Mouse (Mus musculus) MEL (cell line): ENCODE results near the gene Loxl1. TPM values are rescaled to one million over a fixed set of nuclear protein-coding genes. Genes with fewer than 3 reads are reported as not detected.

Source experiments
- DNase-seq: peaks from one replicate; pipeline ENCODE4 v3.0.0; 2011; ENCODE audit warnings: low read depth, low spot score
- H3K27ac ChIP-seq: 2 replicates; pipeline ENCODE4 v1.5.1; 2012; ENCODE audit warnings: low read depth, mild to moderate bottlenecking, control low read depth, low read length, moderate library complexity; ENCODE audit not compliant: control insufficient read depth
- H3K27me3 ChIP-seq, 2 experiments: fragments of 150-350 bp in 1 of 2; sonication (generic) in 1 of 2; 2 replicates each; pipeline ENCODE4 v1.6.1; 2012; ENCODE audit warnings: low read length in 2 of 2, mild to moderate bottlenecking in 2 of 2, improper control_type of control experiment in 1 of 2, moderate library complexity in 1 of 2; ENCODE audit not compliant: insufficient read depth in 2 of 2, control insufficient read depth in 1 of 2
- H3K36me3 ChIP-seq, 2 experiments: 2 replicates each; pipeline ENCODE4 v1.6.1; 2012 to 2014; ENCODE audit warnings: low read length in 2 of 2, improper control_type of control experiment in 1 of 2, inconsistent platforms in 1 of 2, mild to moderate bottlenecking in 1 of 2; ENCODE audit not compliant: insufficient read depth in 2 of 2, control insufficient read depth in 1 of 2
- H3K4me1 ChIP-seq, 2 experiments: fragments of 150-350 bp in 1 of 2; sonication (generic) in 1 of 2; 2 replicates each; pipeline ENCODE4 v1.6.1; 2012; ENCODE audit warnings: low read length in 2 of 2, improper control_type of control experiment in 1 of 2, mild to moderate bottlenecking in 1 of 2; ENCODE audit not compliant: insufficient read depth in 2 of 2, control insufficient read depth in 1 of 2
- H3K4me3 ChIP-seq, 2 experiments: fragments of 150-350 bp in 1 of 2; sonication (generic) in 1 of 2; 2 replicates each; pipeline ENCODE4 v1.5.1; 2012; ENCODE audit warnings: low read depth in 2 of 2, low read length in 2 of 2, mild to moderate bottlenecking in 2 of 2, moderate library complexity in 2 of 2, control low read depth in 1 of 2, improper control_type of control experiment in 1 of 2; ENCODE audit not compliant: control insufficient read depth in 1 of 2, insufficient read depth in 1 of 2
- H3K79me2 ChIP-seq: 2 replicates; pipeline ENCODE4 v1.6.1; 2012; ENCODE audit warnings: mild to moderate bottlenecking, low read length, moderate library complexity; ENCODE audit not compliant: control insufficient read depth, poor library complexity, insufficient read depth
- H3K9ac ChIP-seq: 2 replicates; pipeline ENCODE4 v1.6.1; 2012; ENCODE audit warnings: low read depth, mild to moderate bottlenecking, control low read depth, low read length, moderate library complexity; ENCODE audit not compliant: control insufficient read depth, poor library complexity, severe bottlenecking
- H3K9me3 ChIP-seq: fragments of 150-350 bp; sonication (generic); replicated peaks from 2 replicates; pipeline ENCODE4 v1.6.1; 2012; ENCODE audit warnings: mild to moderate bottlenecking, low read length, improper control_type of control experiment, moderate library complexity; ENCODE audit not compliant: insufficient read depth
- BHLHE40 ChIP-seq: IDR thresholded peaks from 2 replicates; pipeline ENCODE4 v1.6.1; 2012; ENCODE audit warnings: low read depth, mild to moderate bottlenecking, inconsistent platforms, low read length, improper control_type of control experiment, borderline replicate concordance
- CHD1 ChIP-seq: IDR thresholded peaks from 2 replicates; pipeline ENCODE4 v1.6.1; 2012; ENCODE audit warnings: low read depth, mild to moderate bottlenecking, inconsistent platforms, low read length, improper control_type of control experiment
- CHD2 ChIP-seq: IDR thresholded peaks from 2 replicates; pipeline ENCODE4 v1.6.1; 2011; ENCODE audit warnings: low read length, improper control_type of control experiment
- CTCF ChIP-seq, 3 experiments: IDR thresholded peaks in 2 of 3; conservative IDR thresholded peaks in 1 of 3; 2 replicates each; pipeline ENCODE4 v1.5.1; 2011 to 2012; ENCODE audit warnings: low read length in 3 of 3, low read depth in 2 of 3, mild to moderate bottlenecking in 2 of 3, improper control_type of control experiment in 1 of 3, inconsistent platforms in 1 of 3, mixed read lengths in 1 of 3, moderate library complexity in 1 of 3; ENCODE audit not compliant: control insufficient read depth in 1 of 3, insufficient read depth in 1 of 3, poor library complexity in 1 of 3, severe bottlenecking in 1 of 3
- E2F4 ChIP-seq: IDR thresholded peaks from 2 replicates; pipeline ENCODE4 v1.6.1; 2011; ENCODE audit warnings: low read depth, low read length, improper control_type of control experiment, borderline replicate concordance
- ELF1 ChIP-seq: IDR thresholded peaks from 2 replicates; pipeline ENCODE4 v1.6.1; 2014; ENCODE audit warnings: low read depth, mild to moderate bottlenecking, inconsistent platforms, low read length, improper control_type of control experiment, moderate library complexity
- ETS1 ChIP-seq: IDR thresholded peaks from 2 replicates; pipeline ENCODE4 v1.6.1; 2012; ENCODE audit warnings: low read depth, mild to moderate bottlenecking, inconsistent platforms, low read length, improper control_type of control experiment, moderate library complexity
- GATA1 ChIP-seq: IDR thresholded peaks from 2 replicates; pipeline ENCODE4 v1.6.1; 2011; ENCODE audit warnings: low read depth, low read length, improper control_type of control experiment
- HCFC1 ChIP-seq: IDR thresholded peaks from 2 replicates; pipeline ENCODE4 v1.6.1; 2012; ENCODE audit warnings: low read depth, mild to moderate bottlenecking, inconsistent platforms, low read length, improper control_type of control experiment, moderate library complexity
- JUND ChIP-seq: IDR thresholded peaks from 2 replicates; pipeline ENCODE4 v1.6.1; 2011; ENCODE audit warnings: low read depth, mild to moderate bottlenecking, improper control_type of control experiment, low read length
- MAZ ChIP-seq: IDR thresholded peaks from 2 replicates; pipeline ENCODE4 v1.6.1; 2012; ENCODE audit warnings: low read depth, mild to moderate bottlenecking, inconsistent platforms, low read length, improper control_type of control experiment
- MEF2A ChIP-seq: IDR thresholded peaks from 2 replicates; pipeline ENCODE4 v1.6.1; 2014; ENCODE audit warnings: low read depth, mild to moderate bottlenecking, inconsistent platforms, low read length, improper control_type of control experiment; ENCODE audit not compliant: poor library complexity, insufficient replicate concordance, severe bottlenecking; ENCODE audit errors: extremely low read depth
- MXI1 ChIP-seq: IDR thresholded peaks from 2 replicates; pipeline ENCODE4 v1.6.1; 2011; ENCODE audit warnings: mild to moderate bottlenecking, low read depth, low read length, improper control_type of control experiment
- MYB ChIP-seq: IDR thresholded peaks from 2 replicates; pipeline ENCODE4 v1.6.1; 2011; ENCODE audit warnings: mild to moderate bottlenecking, low read depth, low read length, improper control_type of control experiment
- NRF1 ChIP-seq: IDR thresholded peaks from 2 replicates; pipeline ENCODE4 v1.6.1; 2014; ENCODE audit warnings: low read depth, mild to moderate bottlenecking, inconsistent platforms, low read length, improper control_type of control experiment, moderate library complexity; ENCODE audit not compliant: poor library complexity, insufficient read depth, severe bottlenecking
- POLR2A ChIP-seq, 2 experiments: IDR thresholded peaks; 2 replicates each; pipeline ENCODE4 v1.6.1; 2011 to 2012; ENCODE audit warnings: low read length in 2 of 2, mild to moderate bottlenecking in 2 of 2, control low read depth in 1 of 2, improper control_type of control experiment in 1 of 2, low read depth in 1 of 2, moderate library complexity in 1 of 2; ENCODE audit not compliant: control insufficient read depth in 1 of 2, insufficient read depth in 1 of 2, poor library complexity in 1 of 2
- POLR2AphosphoS2 ChIP-seq: IDR thresholded peaks from 2 replicates; pipeline ENCODE4 v1.6.1; 2011; ENCODE audit warnings: low read length, improper control_type of control experiment
- POLR2AphosphoS5 ChIP-seq: IDR thresholded peaks from 2 replicates; pipeline ENCODE4 v1.6.1; 2012; ENCODE audit warnings: low read depth, borderline replicate concordance, mild to moderate bottlenecking, inconsistent platforms, low read length, moderate library complexity, mixed read lengths
- RAD21 ChIP-seq: IDR thresholded peaks from 2 replicates; pipeline ENCODE4 v1.6.1; 2011; ENCODE audit warnings: mild to moderate bottlenecking, low read depth, low read length, improper control_type of control experiment
- RCOR1 ChIP-seq: IDR thresholded peaks from 2 replicates; pipeline ENCODE4 v1.6.1; 2012; ENCODE audit warnings: low read depth, mild to moderate bottlenecking, inconsistent platforms, low read length, improper control_type of control experiment
- SIN3A ChIP-seq: IDR thresholded peaks from 2 replicates; pipeline ENCODE4 v1.6.1; 2012; ENCODE audit warnings: low read length, improper control_type of control experiment, inconsistent platforms
- SMC3 ChIP-seq: IDR thresholded peaks from 2 replicates; pipeline ENCODE4 v1.6.1; 2011; ENCODE audit warnings: low read depth, low read length, improper control_type of control experiment
- TAL1 ChIP-seq: IDR thresholded peaks from 2 replicates; pipeline ENCODE4 v1.6.1; 2012; ENCODE audit warnings: mild to moderate bottlenecking, inconsistent platforms, low read length, moderate library complexity, mixed read lengths
- TBP ChIP-seq: IDR thresholded peaks from 2 replicates; pipeline ENCODE4 v1.8.0; 2011; ENCODE audit warnings: low read depth, low read length, improper control_type of control experiment
- USF1 ChIP-seq: IDR thresholded peaks from 2 replicates; pipeline ENCODE4 v1.6.1; 2014; ENCODE audit warnings: low read depth, mild to moderate bottlenecking, inconsistent platforms, low read length, improper control_type of control experiment, moderate library complexity
- USF2 ChIP-seq, 2 experiments: IDR thresholded peaks; 2 replicates each; pipeline ENCODE4 v1.6.1; 2011 to 2012; ENCODE audit warnings: improper control_type of control experiment in 2 of 2, low read length in 2 of 2, borderline replicate concordance in 1 of 2, inconsistent platforms in 1 of 2, low read depth in 1 of 2, mild to moderate bottlenecking in 1 of 2; ENCODE audit not compliant: insufficient read depth in 1 of 2
- ZNF384 ChIP-seq: IDR thresholded peaks from 2 replicates; pipeline ENCODE4 v1.6.1; 2012; ENCODE audit warnings: low read depth, mild to moderate bottlenecking, inconsistent platforms, low read length, improper control_type of control experiment
- polyA plus RNA-seq, 2 experiments: library from polyadenylated mRNA; stranded (reverse) in 1 of 2; unstranded in 1 of 2; fragments of >175 nt in 1 of 2; fragments of >200 nt in 1 of 2; gene quantifications; 2 replicates each; pipeline versions ENCODE4 v1.2.1 to v1.2.4; 2012; ENCODE audit warnings: low replicate concordance in 2 of 2, low read depth in 1 of 2; ENCODE audit not compliant: insufficient read length in 2 of 2, insufficient read depth in 1 of 2, missing spikeins in 1 of 2
- total RNA-seq: library from RNA; depleted of rRNA; stranded (reverse); fragments of 300-350 nt; gene quantifications from 2 replicates; pipeline ENCODE4 v1.2.3, GENCODE M21; 2012

Loxl1 gene
- total and polyA plus RNA-seq, 3 experiments, result not detected

DNA sequence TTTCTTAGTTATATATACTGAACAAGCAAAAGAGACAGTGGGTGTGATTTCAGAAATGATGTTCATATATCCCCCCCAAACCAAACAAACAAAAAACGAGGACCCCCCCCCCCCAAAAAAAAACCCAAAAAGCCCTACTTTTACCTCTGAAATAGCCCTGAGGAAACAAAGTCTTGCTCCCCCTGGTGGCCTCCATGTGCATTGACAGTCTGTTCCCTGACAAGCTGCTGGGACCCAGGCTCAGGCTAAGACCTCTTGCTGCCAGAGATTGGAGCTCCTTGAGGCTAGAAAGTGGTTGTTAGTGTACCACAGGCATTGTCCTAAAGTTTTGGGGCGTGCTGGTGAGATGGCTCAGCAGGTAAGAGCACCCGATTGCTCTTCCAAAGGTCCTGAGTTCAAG, 31.4 kb downstream of the Loxl1 start:
- no peak overlapping the region for H3K4me3 ChIP-seq
- H3K9ac ChIP-seq, result no peak overlapping the region
- H3K4me1 ChIP-seq, result peaks cover 5 to 7% of the 10 kb centered on the region in 2 experiments
- no peak overlapping the region for H3K27ac ChIP-seq
- H3K9me3 ChIP-seq, result no peaks in the 10 kb centered on the region
- DNase-seq, result peak; percentile 67
- peaks cover 0 to 5% of the 10 kb centered on the region in 2 experiments; a peak in 3 of 4 replicates for H3K27me3 ChIP-seq
- peaks cover 0 to 12% of the 10 kb centered on the region in 2 experiments; a peak in 2 of 4 replicates for H3K36me3 ChIP-seq
- no peak for TF ChIP-seq POLR2AphosphoS5
- TF ChIP-seq ELF1, result no peak
- TF ChIP-seq CTCF (IDR thresholded peaks at IDR 0.05 in 2 of 3, conservative IDR thresholded peaks at IDR 0.05 in 1 of 3; ENCODE audit: control insufficient read depth in 1 of 3, insufficient read depth in 1 of 3, low read depth in 2 of 3, low read length in 3 of 3, poor library complexity in 1 of 3, severe bottlenecking in 1 of 3), result peak; percentile 64 to 83 (median 75)
- TF ChIP-seq ETS1, result no peak
- TF ChIP-seq RAD21, result peak; percentile 38
- TF ChIP-seq SMC3, result peak; percentile 76
- TF ChIP-seq, all 39 proteins: peak for 3
- H3K79me2 ChIP-seq, result no peaks in the 10 kb centered on the region

DNA sequence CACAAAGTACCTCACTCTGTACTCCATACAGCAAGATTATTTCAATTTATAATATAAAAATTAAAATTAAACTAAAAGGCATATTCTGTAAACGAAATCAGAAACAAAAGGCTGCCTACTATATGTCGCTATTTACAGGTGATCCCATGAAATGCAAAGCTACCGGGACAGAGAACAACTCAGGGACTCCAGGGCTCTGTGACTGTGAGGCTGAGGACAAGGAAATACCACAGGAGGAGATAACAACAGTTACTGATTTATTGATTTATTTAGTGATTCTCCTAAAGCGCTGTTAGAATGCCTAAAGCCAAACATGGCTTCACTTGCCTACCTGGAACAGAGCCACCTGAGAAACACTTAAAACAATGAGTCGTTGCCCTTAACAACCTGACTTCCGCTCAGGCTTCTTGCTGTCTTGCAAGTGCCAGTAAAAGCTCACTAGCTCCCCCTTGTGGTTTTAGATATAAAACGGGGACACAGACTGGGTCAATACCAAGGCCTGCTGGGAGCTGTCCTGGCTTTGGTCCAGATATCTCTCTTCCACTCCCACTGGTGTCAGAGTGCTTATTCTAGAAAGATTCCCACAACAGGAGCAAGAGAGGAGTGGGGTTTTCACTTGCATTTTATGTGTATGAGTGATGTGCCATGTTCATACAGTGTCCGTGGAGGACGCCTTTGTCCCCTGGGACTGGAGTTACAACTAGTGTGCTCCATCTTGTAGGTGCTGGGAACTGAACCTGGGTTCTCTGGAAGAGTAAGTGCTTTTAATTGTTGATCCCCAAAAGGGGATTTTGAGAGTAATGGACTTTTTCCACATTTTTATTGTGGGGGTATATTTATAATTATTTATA, 32.5 kb downstream of the Loxl1 start:
- Histone ChIP-seq H3K9ac (no peak overlapping the region), H3K4me1 (peaks cover 5 to 12% of the 10 kb centered on the region in 2 experiments), H3K4me3 (peak overlapping the region; percentile 26; a peak in 2 of 4 replicates), H3K36me3 (peaks cover 0 to 17% of the 10 kb centered on the region in 2 experiments; a peak in 2 of 4 replicates), H3K79me2 (no peaks in the 10 kb centered on the region), H3K9me3 (no peaks in the 10 kb centered on the region), H3K27me3 (peaks cover 0 to 2% of the 10 kb centered on the region in 2 experiments; a peak in 3 of 4 replicates), H3K27ac (no peak overlapping the region)
- peak; percentile 95 for DNase-seq
- TF ChIP-seq SIN3A, result peak; percentile 55; the same call in 1 of the 2 replicates
- no peak for TF ChIP-seq MAZ
- no peak; the same call in 1 of the 2 replicates for TF ChIP-seq ZNF384
- 0 out of 2 replicates have a peak, but pooled peaks have one; percentile 11 for TF ChIP-seq NRF1
- no peak for TF ChIP-seq USF1
- 0 out of 2 replicates have a peak, but pooled peaks have one; percentile 3 for TF ChIP-seq GATA1
- no peak for TF ChIP-seq ETS1
- no peak for TF ChIP-seq E2F4
- TF ChIP-seq RCOR1, result peak; percentile 33; the same call in 1 of the 2 replicates
- 0 out of 2 replicates have a peak, but pooled peaks have one; percentile 33 for TF ChIP-seq TBP
- TF ChIP-seq POLR2AphosphoS2, result no peak
- no peak for TF ChIP-seq USF2 (IDR thresholded peaks at IDR 0.05; ENCODE audit: borderline replicate concordance in 1 of 2, insufficient read depth in 1 of 2, low read depth in 1 of 2, low read length in 2 of 2)
- no peak for TF ChIP-seq MYB
- TF ChIP-seq BHLHE40, result peak; percentile 42; the same call in 1 of the 2 replicates
- TF ChIP-seq RAD21, result peak; percentile 86
- no peak; the same call in none of the 2 replicates for TF ChIP-seq MXI1
- peak; percentile 66; the same call in 1 of the 2 replicates for TF ChIP-seq JUND
- TF ChIP-seq CHD1, result no peak
- TF ChIP-seq CHD2, result no peak
- peak; percentile 47; the same call in 1 of the 2 replicates for TF ChIP-seq HCFC1
- no peak for TF ChIP-seq POLR2A (IDR thresholded peaks at IDR 0.05; ENCODE audit: control insufficient read depth in 1 of 2, insufficient read depth in 1 of 2, low read depth in 1 of 2, low read length in 2 of 2, poor library complexity in 1 of 2)
- TF ChIP-seq SMC3, result peak; percentile 85
- no peak for TF ChIP-seq MEF2A
- peak; percentile 61 to 97 (median 88) for TF ChIP-seq CTCF (IDR thresholded peaks at IDR 0.05 in 2 of 3, conservative IDR thresholded peaks at IDR 0.05 in 1 of 3; ENCODE audit: control insufficient read depth in 1 of 3, insufficient read depth in 1 of 3, low read depth in 2 of 3, low read length in 3 of 3, poor library complexity in 1 of 3, severe bottlenecking in 1 of 3)
- no peak for TF ChIP-seq TAL1
